Mouse (Mus musculus) heart, embryonic 11.5 days (tissue): ENCODE measurements around the gene Tufm. TPM values are rescaled to one million over a fixed set of nuclear protein-coding genes. Genes with fewer than 3 reads are reported as not detected.

Source experiments
- ATAC-seq: fragments of 200-750 bp; cut with Nextera tagmentation; replicated peaks from 2 replicates; pipeline ENCODE4 v1.8.0; 2017; ENCODE audit warnings: moderate library complexity; ENCODE audit not compliant: insufficient number of reproducible peaks, low FRiP score, low TSS enrichment
- H3K27ac ChIP-seq: fragments of 300-500 bp; sonication (generic); 2 replicates; pipeline ENCODE4 v1.5.1; 2014; ENCODE audit warnings: mild to moderate bottlenecking, low read depth, low read length
- H3K27me3 ChIP-seq: fragments of 300-500 bp; sonication (generic); 2 replicates; pipeline ENCODE4 v1.6.1; 2014; ENCODE audit warnings: mild to moderate bottlenecking, low read length, mixed read lengths; ENCODE audit not compliant: control insufficient read depth, insufficient read depth
- H3K36me3 ChIP-seq: fragments of 300-500 bp; sonication (generic); 2 replicates; pipeline ENCODE4 v1.6.1; 2014; ENCODE audit warnings: mild to moderate bottlenecking, low read length, moderate library complexity, mixed read lengths; ENCODE audit not compliant: control insufficient read depth, insufficient read depth
- H3K4me1 ChIP-seq: fragments of 300-500 bp; sonication (generic); 2 replicates; pipeline ENCODE4 v1.6.1; 2014; ENCODE audit warnings: low read length; ENCODE audit not compliant: control insufficient read depth, insufficient read depth
- H3K4me2 ChIP-seq: fragments of 300-500 bp; sonication (generic); 2 replicates; pipeline ENCODE4 v1.6.1; 2014; ENCODE audit warnings: mild to moderate bottlenecking, moderate library complexity
- H3K4me3 ChIP-seq: fragments of 300-500 bp; sonication (generic); 2 replicates; pipeline ENCODE4 v1.5.1; 2014; ENCODE audit warnings: low read depth, low read length
- H3K9ac ChIP-seq: fragments of 300-500 bp; sonication (generic); 2 replicates; pipeline ENCODE4 v1.6.1; 2014; ENCODE audit warnings: mild to moderate bottlenecking, low read depth, low read length, moderate library complexity
- H3K9me3 ChIP-seq: fragments of 300-500 bp; sonication (generic); replicated peaks from 2 replicates; pipeline ENCODE4 v1.6.1; 2016; ENCODE audit warnings: low read length; ENCODE audit not compliant: control insufficient read depth
- WGBS: fragments of 180-500 bp; shearing (Covaris S2); extraction: QIAGEN DNeasy Blood & Tissue Kit; methylation state at CpG from one replicate; pipeline ENCODE4 v1.1.7; 2014; ENCODE audit not compliant: insufficient replicate concordance; 5-methylcytosine and 5-hydroxymethylcytosine counted together
- polyA plus RNA-seq: library from polyadenylated mRNA; unstranded; fragments of >200 nt; fragmentation: Nextera tagmentation; extraction: Ambion mirVana; gene quantifications from 2 replicates; pipeline ENCODE4 v1.2.1, GENCODE M21; 2014

Gene Tufm
- polyA plus RNA-seq, 1 experiment from 2014 or later: 167 TPM

- no peaks in the 10 kb centered on the region for H3K9me3 ChIP-seq
- peaks cover 6% of the 10 kb centered on the region; the same call in 1 of the 2 replicates for H3K4me1 ChIP-seq
- no peak for ATAC-seq
- no peak overlapping the region for H3K9ac ChIP-seq
- H3K36me3 ChIP-seq: peaks cover 68% of the 10 kb centered on the region
- no peak overlapping the region for H3K4me2 ChIP-seq
- 96% methylated on average over 12 of the region's 12 CpGs for WGBS
- no peak overlapping the region for H3K4me3 ChIP-seq
- H3K27me3 ChIP-seq: no peaks in the 10 kb centered on the region
- no peak overlapping the region for H3K27ac ChIP-seq
Measured at GRCm38 (mm10) chr7:126497966-126498365, 10.8 kb downstream of the Tufm start.

GRCm38 (mm10) chr7:126499416-126499815 lies 12.3 kb downstream of the Tufm start:
- no peak overlapping the region for H3K4me3 ChIP-seq
- no peaks in the 10 kb centered on the region for H3K9me3 ChIP-seq
- H3K36me3 ChIP-seq: peaks cover 55% of the 10 kb centered on the region
- H3K4me2 ChIP-seq: no peak overlapping the region
- H3K9ac ChIP-seq: no peak overlapping the region
- H3K27ac ChIP-seq: no peak overlapping the region
- no peaks in the 10 kb centered on the region for H3K27me3 ChIP-seq
- 89% methylated on average over 7 of the region's 7 CpGs for WGBS
- ATAC-seq: no peak
- peaks cover 6% of the 10 kb centered on the region; the same call in 1 of the 2 replicates for H3K4me1 ChIP-seq

- Histone ChIP-seq H3K4me3 (peak overlapping the region; percentile 89), H3K4me1 (peaks cover 6% of the 10 kb centered on the region; the same call in 1 of the 2 replicates), H3K27ac (peak overlapping the region; percentile 97), H3K27me3 (no peaks in the 10 kb centered on the region), H3K9ac (peak overlapping the region; percentile 91), H3K36me3 (peaks cover 34% of the 10 kb centered on the region), H3K4me2 (peak overlapping the region; percentile 78), H3K9me3 (no peaks in the 10 kb centered on the region)
- no peak for ATAC-seq
- 4% methylated on average over 9 of the region's 9 CpGs for WGBS
Measured at GRCm38 (mm10) chr7:126501684-126502022, 14.5 kb downstream of the Tufm start.

- Histone ChIP-seq H3K4me1 (peaks cover 6% of the 10 kb centered on the region; the same call in 1 of the 2 replicates), H3K9me3 (no peaks in the 10 kb centered on the region), H3K4me2 (peak overlapping the region; percentile 78), H3K27me3 (no peaks in the 10 kb centered on the region), H3K4me3 (peak overlapping the region; percentile 89), H3K36me3 (peaks cover 30% of the 10 kb centered on the region), H3K27ac (peak overlapping the region; percentile 97), H3K9ac (peak overlapping the region; percentile 91)
- under 1% methylated on average over 50 of the region's 57 CpGs for WGBS
- peak; percentile 85 for ATAC-seq
Measured at GRCm38 (mm10) chr7:126502023-126502741, 15.0 kb downstream of the Tufm start.

- Histone ChIP-seq H3K4me3 (peak overlapping the region; percentile 89), H3K4me2 (peak overlapping the region; percentile 78), H3K4me1 (peaks cover 6% of the 10 kb centered on the region; the same call in 1 of the 2 replicates), H3K36me3 (peaks cover 24% of the 10 kb centered on the region), H3K9ac (peak overlapping the region; percentile 91), H3K27me3 (no peaks in the 10 kb centered on the region), H3K27ac (peak overlapping the region; percentile 97), H3K9me3 (no peaks in the 10 kb centered on the region)
- WGBS: 0% methylated on average over 39 of the region's 40 CpGs
- ATAC-seq: no peak
Measured at GRCm38 (mm10) chr7:126502751-126503150, 15.6 kb downstream of the Tufm start.

GRCm38 (mm10) chr7:126503273-126503878 lies 16.2 kb downstream of the Tufm start, which contains the start of gene Atxn2l:
Gene Atxn2l (minus strand): TSS chr7:126503437.
- H3K4me1 ChIP-seq: peaks cover 6% of the 10 kb centered on the region; the same call in 1 of the 2 replicates
- peaks cover 18% of the 10 kb centered on the region for H3K36me3 ChIP-seq
- H3K27ac ChIP-seq: peak within 1 kb of the TSS; percentile 97
- peak within 1 kb of the TSS; percentile 89 for H3K4me3 ChIP-seq
- under 1% methylated on average over 55 of the region's 72 CpGs for WGBS
- H3K9ac ChIP-seq: peak within 1 kb of the TSS; percentile 91
- no peaks in the 10 kb centered on the region for H3K27me3 ChIP-seq
- peak; percentile 86 for ATAC-seq
- H3K9me3 ChIP-seq: no peaks in the 10 kb centered on the region
- H3K4me2 ChIP-seq: peak within 1 kb of the TSS; percentile 78

GRCm38 (mm10) chr7:126504913-126505312 lies 17.8 kb downstream of the Tufm start:
- H3K27me3 ChIP-seq: no peaks in the 10 kb centered on the region; the same call in 1 of the 2 replicates
- no peak overlapping the region for H3K9ac ChIP-seq
- peaks cover 10% of the 10 kb centered on the region for H3K36me3 ChIP-seq
- WGBS: 76% methylated on average over 2 of the region's 2 CpGs
- H3K9me3 ChIP-seq: no peaks in the 10 kb centered on the region
- H3K4me3 ChIP-seq: no peak overlapping the region
- no peak overlapping the region for H3K27ac ChIP-seq
- no peak for ATAC-seq
- H3K4me1 ChIP-seq: peaks cover 6% of the 10 kb centered on the region; the same call in 1 of the 2 replicates
- H3K4me2 ChIP-seq: no peak overlapping the region

GRCm38 (mm10) chr7:126507126-126507778 lies 20.1 kb downstream of the Tufm start:
- no peaks in the 10 kb centered on the region for H3K4me1 ChIP-seq
- H3K27ac ChIP-seq: no peak overlapping the region
- ATAC-seq: no peak
- H3K9me3 ChIP-seq: no peaks in the 10 kb centered on the region
- H3K4me3 ChIP-seq: no peak overlapping the region
- H3K4me2 ChIP-seq: no peak overlapping the region
- no peaks in the 10 kb centered on the region; the same call in 1 of the 2 replicates for H3K27me3 ChIP-seq
- H3K36me3 ChIP-seq: no peaks in the 10 kb centered on the region
- H3K9ac ChIP-seq: no peak overlapping the region
- WGBS: 76% methylated on average over 8 of the region's 8 CpGs
